Mouse (Mus musculus) limb, embryonic 11.5 days (tissue): ENCODE results near the gene Stx8. TPM values are rescaled to one million over a fixed set of nuclear protein-coding genes. Genes with fewer than 3 reads are reported as not detected.
A peak's percentile ranks its signal among the peaks of the same experiment; 100 is the strongest.

ENCODE experiments used
- ATAC-seq: fragments of 200-750 bp; cut with Nextera tagmentation; 2 replicates; pipeline ENCODE4 v1.8.0; 2017; ENCODE audit warnings: low read depth; ENCODE audit not compliant: insufficient number of reproducible peaks, low FRiP score, low TSS enrichment
- DNase-seq: peaks from one replicate; pipeline ENCODE4 v3.0.0-alpha.2; 2015; ENCODE audit warnings: low spot score
- H3K27ac ChIP-seq: fragments of 300-500 bp; sonication (generic); replicated peaks from 2 replicates; pipeline ENCODE4 v1.5.1; 2014; ENCODE audit warnings: low read depth, mild to moderate bottlenecking, low read length
- H3K27me3 ChIP-seq: fragments of 300-500 bp; sonication (generic); 2 replicates; pipeline ENCODE4 v1.6.1; 2014; ENCODE audit warnings: mild to moderate bottlenecking, low read length, mixed read lengths; ENCODE audit not compliant: control insufficient read depth, insufficient read depth
- H3K36me3 ChIP-seq: fragments of 300-500 bp; sonication (generic); 2 replicates; pipeline ENCODE4 v1.6.1; 2014; ENCODE audit warnings: mild to moderate bottlenecking, low read length, moderate library complexity, mixed read lengths; ENCODE audit not compliant: control insufficient read depth, insufficient read depth
- H3K4me1 ChIP-seq: fragments of 300-500 bp; sonication (generic); 2 replicates; pipeline ENCODE4 v1.6.1; 2014; ENCODE audit warnings: low read length, mixed read lengths; ENCODE audit not compliant: control insufficient read depth, insufficient read depth
- H3K4me2 ChIP-seq: fragments of 300-500 bp; sonication (generic); 2 replicates; pipeline ENCODE4 v1.6.1; 2014; ENCODE audit warnings: low read depth, mild to moderate bottlenecking, moderate library complexity; ENCODE audit not compliant: severe bottlenecking
- H3K4me3 ChIP-seq: fragments of 300-500 bp; sonication (generic); 2 replicates; pipeline ENCODE4 v1.5.1; 2014; ENCODE audit warnings: low read depth, low read length
- H3K9ac ChIP-seq: fragments of 300-500 bp; sonication (generic); 2 replicates; pipeline ENCODE4 v1.6.1; 2014; ENCODE audit warnings: mild to moderate bottlenecking, low read length
- H3K9me3 ChIP-seq: fragments of 300-500 bp; sonication (generic); 2 replicates; pipeline ENCODE4 v1.6.1; 2016; ENCODE audit warnings: low read length; ENCODE audit not compliant: control insufficient read depth
- WGBS: fragments of 180-500 bp; shearing (Covaris S2); extraction: QIAGEN DNeasy Blood & Tissue Kit; methylation state at CpG from one replicate; pipeline ENCODE4 v1.1.7; 2014; 5-methylcytosine and 5-hydroxymethylcytosine counted together
- polyA plus RNA-seq: library from polyadenylated mRNA; unstranded; fragments of >200 nt; fragmentation: Nextera tagmentation; extraction: Ambion mirVana; gene quantifications from 2 replicates; pipeline ENCODE4 v1.2.1, GENCODE M21; 2014

The Stx8 gene
- polyA plus RNA-seq, 1 experiment from 2014 or later = 49.8 TPM

- no peaks in the 10 kb centered on the region for H3K36me3 ChIP-seq
- H3K27ac ChIP-seq = no peak overlapping the region
- no peak overlapping the region for H3K9ac ChIP-seq
- no peak overlapping the region for H3K4me2 ChIP-seq
- 0 out of 2 replicates have a peak, but pooled peaks cover 1% of the 10 kb centered on the region for H3K4me1 ChIP-seq
- DNase-seq = no peak
- H3K9me3 ChIP-seq = no peaks in the 10 kb centered on the region
- H3K27me3 ChIP-seq = no peaks in the 10 kb centered on the region
- no peak for ATAC-seq
- no peak overlapping the region for H3K4me3 ChIP-seq
- WGBS = 87% methylated on average over 3 of the region's 3 CpGs
Observed at GRCm38 (mm10) chr11:68158166-68158565, 192.2 kb downstream of the Stx8 start.

- H3K36me3 ChIP-seq = no peaks in the 10 kb centered on the region
- DNase-seq (no peak), ATAC-seq (no peak)
- H3K27me3 ChIP-seq = no peaks in the 10 kb centered on the region
- no peaks in the 10 kb centered on the region for H3K9me3 ChIP-seq
- 0 out of 2 replicates have a peak, but pooled peaks cover 2% of the 10 kb centered on the region for H3K4me1 ChIP-seq
- no peak overlapping the region for H3K27ac ChIP-seq
- H3K4me3 ChIP-seq = no peak overlapping the region
- no peak overlapping the region for H3K4me2 ChIP-seq
- 90% methylated on average over 4 of the region's 4 CpGs for WGBS
- H3K9ac ChIP-seq = no peak overlapping the region
Observed at GRCm38 (mm10) chr11:68159867-68160266, 193.9 kb downstream of the Stx8 start.

GRCm38 (mm10) chr11:68164408-68164807 is 198.4 kb downstream of the Stx8 start:
- no peaks in the 10 kb centered on the region for H3K36me3 ChIP-seq
- no peak overlapping the region for H3K9ac ChIP-seq
- H3K27me3 ChIP-seq = no peaks in the 10 kb centered on the region
- DNase-seq = no peak
- H3K4me2 ChIP-seq = no peak overlapping the region
- no peak overlapping the region for H3K27ac ChIP-seq
- 86% methylated on average over 5 of the region's 5 CpGs for WGBS
- 0 out of 2 replicates have a peak, but pooled peaks cover 2% of the 10 kb centered on the region for H3K4me1 ChIP-seq
- H3K9me3 ChIP-seq = no peaks in the 10 kb centered on the region
- H3K4me3 ChIP-seq = no peak overlapping the region
- ATAC-seq = no peak

- Histone ChIP-seq H3K9me3 (no peaks in the 10 kb centered on the region), H3K27ac (no peak overlapping the region), H3K4me1 (no peaks in the 10 kb centered on the region), H3K4me3 (no peak overlapping the region), H3K9ac (no peak overlapping the region), H3K27me3 (no peaks in the 10 kb centered on the region), H3K4me2 (no peak overlapping the region), H3K36me3 (no peaks in the 10 kb centered on the region)
- ATAC-seq (no peak), DNase-seq (no peak)
- 72% methylated on average over 4 of the region's 4 CpGs for WGBS
Observed at GRCm38 (mm10) chr11:68168427-68168826, 202.4 kb downstream of the Stx8 start.

GRCm38 (mm10) chr11:68171973-68172647 is 206.1 kb downstream of the Stx8 start:
- DNase-seq (no peak), ATAC-seq (no peak)
- WGBS = 90% methylated on average over 7 of the region's 7 CpGs
- Histone ChIP-seq H3K4me1 (peaks cover 7% of the 10 kb centered on the region; the same call in 1 of the 2 replicates), H3K27me3 (no peaks in the 10 kb centered on the region), H3K36me3 (no peaks in the 10 kb centered on the region), H3K27ac (no peak overlapping the region), H3K9ac (no peak overlapping the region), H3K4me2 (no peak overlapping the region), H3K9me3 (no peaks in the 10 kb centered on the region), H3K4me3 (no peak overlapping the region)

- no peak for DNase-seq
Observed at GRCm38 (mm10) chr11:68172648-68173045, 206.7 kb downstream of the Stx8 start.

GRCm38 (mm10) chr11:68176550-68176949 is 210.6 kb downstream of the Stx8 start:
- WGBS = 60% methylated on average over 4 of the region's 4 CpGs

More at GRCm38 (mm10) chr11:68172648-68173045, 206.7 kb downstream of the Stx8 start:
- Histone ChIP-seq H3K27me3 (no peaks in the 10 kb centered on the region), H3K4me3 (no peak overlapping the region), H3K4me2 (no peak overlapping the region), H3K27ac (no peak overlapping the region), H3K9me3 (no peaks in the 10 kb centered on the region), H3K4me1 (peaks cover 7% of the 10 kb centered on the region; the same call in 1 of the 2 replicates), H3K9ac (no peak overlapping the region), H3K36me3 (no peaks in the 10 kb centered on the region)
- no peak for ATAC-seq
- 73% methylated on average over 4 of the region's 4 CpGs for WGBS

GRCm38 (mm10) chr11:68177415-68177814 is 211.4 kb downstream of the Stx8 start:
- Histone ChIP-seq H3K36me3 (no peaks in the 10 kb centered on the region), H3K4me2 (no peak overlapping the region), H3K27me3 (no peaks in the 10 kb centered on the region), H3K4me1 (peaks cover 7% of the 10 kb centered on the region; the same call in 1 of the 2 replicates), H3K4me3 (no peak overlapping the region), H3K27ac (no peak overlapping the region), H3K9ac (no peak overlapping the region), H3K9me3 (no peaks in the 10 kb centered on the region)
- DNase-seq (no peak), ATAC-seq (no peak)
- WGBS = 91% methylated on average over 7 of the region's 7 CpGs

More at GRCm38 (mm10) chr11:68176550-68176949, 210.6 kb downstream of the Stx8 start:
- H3K27me3 ChIP-seq = no peaks in the 10 kb centered on the region
- H3K4me2 ChIP-seq = no peak overlapping the region
- H3K9ac ChIP-seq = no peak overlapping the region
- ATAC-seq (peak; percentile 65; the same call in 1 of the 2 replicates), DNase-seq (no peak)
- no peak overlapping the region for H3K4me3 ChIP-seq
- H3K9me3 ChIP-seq = no peaks in the 10 kb centered on the region
- H3K4me1 ChIP-seq = peaks cover 7% of the 10 kb centered on the region; the same call in 1 of the 2 replicates
- no peak overlapping the region for H3K27ac ChIP-seq
- H3K36me3 ChIP-seq = no peaks in the 10 kb centered on the region
